Mouse (Mus musculus): ENCODE data around the gene Dbndd1. TPM values are rescaled to one million over a fixed set of nuclear protein-coding genes. Genes with fewer than 3 reads are reported as not detected.

Gene Dbndd1
- polyA plus RNA-seq, 1 experiment from 2014 or later = 4.0 TPM

GRCm38 (mm10) chr8:123518172-123518571, 2.9 kb upstream of the Dbndd1 start:
- H3K4me3 ChIP-seq (ENCODE audit: low read depth, low read length) = peak overlapping the region; percentile 86
- H3K4me1 ChIP-seq (ENCODE audit: control insufficient read depth, insufficient read depth, low read length) = peaks cover 7% of the 10 kb centered on the region
- peaks cover 11% of the 10 kb centered on the region; the same call in 1 of the 2 replicates for H3K36me3 ChIP-seq (ENCODE audit: control insufficient read depth, insufficient read depth, low read length)
- H3K9ac ChIP-seq (replicated peaks; ENCODE audit: low read depth, low read length) = no peak overlapping the region
- H3K27ac ChIP-seq (ENCODE audit: low read length) = no peak overlapping the region
- 34% methylated on average over 10 of the region's 10 CpGs for WGBS
- no peak for ATAC-seq (ENCODE audit: insufficient number of reproducible peaks, insufficient read depth, low FRiP score, low read depth)
- peak overlapping the region; percentile 34 for H3K4me2 ChIP-seq (replicated peaks; ENCODE audit: low read depth, low read length)
- peaks cover 12% of the 10 kb centered on the region; the same call in 1 of the 2 replicates for H3K27me3 ChIP-seq (ENCODE audit: control insufficient read depth, insufficient read depth, low read length)
- no peaks in the 10 kb centered on the region for H3K9me3 ChIP-seq (ENCODE audit: control insufficient read depth, low read depth, low read length)

GRCm38 (mm10) chr8:123516596-123516995, 1.3 kb upstream of the Dbndd1 start:
- H3K36me3 ChIP-seq (ENCODE audit: control insufficient read depth, insufficient read depth, low read length) = peaks cover 3% of the 10 kb centered on the region; the same call in 1 of the 2 replicates
- peaks cover 7% of the 10 kb centered on the region for H3K4me1 ChIP-seq (ENCODE audit: control insufficient read depth, insufficient read depth, low read length)
- H3K4me2 ChIP-seq (replicated peaks; ENCODE audit: low read depth, low read length) = no peak overlapping the region
- H3K9ac ChIP-seq (replicated peaks; ENCODE audit: low read depth, low read length) = no peak overlapping the region
- no peak for ATAC-seq (ENCODE audit: insufficient number of reproducible peaks, insufficient read depth, low FRiP score, low read depth)
- WGBS = 37% methylated on average over 2 of the region's 2 CpGs
- H3K9me3 ChIP-seq (ENCODE audit: control insufficient read depth, low read depth, low read length) = no peaks in the 10 kb centered on the region
- H3K4me3 ChIP-seq (ENCODE audit: low read depth, low read length) = no peak overlapping the region
- peaks cover 12% of the 10 kb centered on the region; the same call in 1 of the 2 replicates for H3K27me3 ChIP-seq (ENCODE audit: control insufficient read depth, insufficient read depth, low read length)
- no peak overlapping the region for H3K27ac ChIP-seq (ENCODE audit: low read length)

GRCm38 (mm10) chr8:123515540-123515897, 256 bp upstream of the Dbndd1 start:
- H3K4me1 ChIP-seq (ENCODE audit: control insufficient read depth, insufficient read depth, low read length) = peaks cover 7% of the 10 kb centered on the region
- H3K9ac ChIP-seq (replicated peaks; ENCODE audit: low read depth, low read length) = no peak overlapping the region
- no peak overlapping the region for H3K27ac ChIP-seq (ENCODE audit: low read length)
- H3K36me3 ChIP-seq (ENCODE audit: control insufficient read depth, insufficient read depth, low read length) = no peaks in the 10 kb centered on the region; the same call in 1 of the 2 replicates
- H3K4me2 ChIP-seq (replicated peaks; ENCODE audit: low read depth, low read length) = peak overlapping the region; percentile 99
- no peaks in the 10 kb centered on the region for H3K9me3 ChIP-seq (ENCODE audit: control insufficient read depth, low read depth, low read length)
- WGBS = under 1% methylated on average over 11 of the region's 11 CpGs
- peaks cover 12% of the 10 kb centered on the region; the same call in 1 of the 2 replicates for H3K27me3 ChIP-seq (ENCODE audit: control insufficient read depth, insufficient read depth, low read length)
- ATAC-seq (ENCODE audit: insufficient number of reproducible peaks, insufficient read depth, low FRiP score, low read depth) = no peak
- peak overlapping the region; percentile 63; the same call in 1 of the 2 replicates for H3K4me3 ChIP-seq (ENCODE audit: low read depth, low read length)

GRCm38 (mm10) chr8:123514136-123514535, 1.1 kb downstream of the Dbndd1 start:
- peaks cover 6% of the 10 kb centered on the region for H3K36me3 ChIP-seq (ENCODE audit: control insufficient read depth, insufficient read depth, low read length)
- no peaks in the 10 kb centered on the region for H3K9me3 ChIP-seq (ENCODE audit: control insufficient read depth, low read depth, low read length)
- peak overlapping the region; percentile 99 for H3K4me2 ChIP-seq (replicated peaks; ENCODE audit: low read depth, low read length)
- peaks cover 12% of the 10 kb centered on the region; the same call in 1 of the 2 replicates for H3K27me3 ChIP-seq (ENCODE audit: control insufficient read depth, insufficient read depth, low read length)
- H3K9ac ChIP-seq (replicated peaks; ENCODE audit: low read depth, low read length) = peak overlapping the region; percentile 36; the same call in 1 of the 2 replicates
- no peak for ATAC-seq (ENCODE audit: insufficient number of reproducible peaks, insufficient read depth, low FRiP score, low read depth)
- H3K4me1 ChIP-seq (ENCODE audit: control insufficient read depth, insufficient read depth, low read length) = peaks cover 1% of the 10 kb centered on the region
- H3K27ac ChIP-seq (ENCODE audit: low read length) = no peak overlapping the region
- 3% methylated on average over 9 of the region's 9 CpGs for WGBS
- H3K4me3 ChIP-seq (ENCODE audit: low read depth, low read length) = peak overlapping the region; percentile 63

GRCm38 (mm10) chr8:123510819-123511218, 4.4 kb downstream of the Dbndd1 start:
- no peak overlapping the region for H3K9ac ChIP-seq (replicated peaks; ENCODE audit: low read depth, low read length)
- no peaks in the 10 kb centered on the region for H3K9me3 ChIP-seq (ENCODE audit: control insufficient read depth, low read depth, low read length)
- 75% methylated on average over 5 of the region's 5 CpGs for WGBS
- peaks cover 12% of the 10 kb centered on the region; the same call in 1 of the 2 replicates for H3K27me3 ChIP-seq (ENCODE audit: control insufficient read depth, insufficient read depth, low read length)
- no peak for ATAC-seq (ENCODE audit: insufficient number of reproducible peaks, insufficient read depth, low FRiP score, low read depth)
- no peak overlapping the region for H3K4me3 ChIP-seq (ENCODE audit: low read depth, low read length)
- no peak overlapping the region for H3K4me2 ChIP-seq (replicated peaks; ENCODE audit: low read depth, low read length)
- no peak overlapping the region for H3K27ac ChIP-seq (ENCODE audit: low read length)
- H3K4me1 ChIP-seq (ENCODE audit: control insufficient read depth, insufficient read depth, low read length) = no peaks in the 10 kb centered on the region; the same call in 1 of the 2 replicates
- peaks cover 12% of the 10 kb centered on the region for H3K36me3 ChIP-seq (ENCODE audit: control insufficient read depth, insufficient read depth, low read length)

- Histone ChIP-seq H3K36me3 (ENCODE audit: control insufficient read depth, insufficient read depth, low read length) (peaks cover 35% of the 10 kb centered on the region), H3K9me3 (ENCODE audit: control insufficient read depth, low read depth, low read length) (peaks cover 4% of the 10 kb centered on the region; the same call in 1 of the 2 replicates), H3K27ac (ENCODE audit: low read length) (no peak overlapping the region), H3K9ac (replicated peaks; ENCODE audit: low read depth, low read length) (no peak overlapping the region), H3K4me3 (ENCODE audit: low read depth, low read length) (no peak overlapping the region), H3K4me2 (replicated peaks; ENCODE audit: low read depth, low read length) (no peak overlapping the region), H3K27me3 (ENCODE audit: control insufficient read depth, insufficient read depth, low read length) (no peaks in the 10 kb centered on the region), H3K4me1 (ENCODE audit: control insufficient read depth, insufficient read depth, low read length) (no peaks in the 10 kb centered on the region)
- no peak for ATAC-seq (ENCODE audit: insufficient number of reproducible peaks, insufficient read depth, low FRiP score, low read depth)
- 94% methylated on average over 5 of the region's 5 CpGs for WGBS
These were observed 8.1 kb downstream of the Dbndd1 start for GRCm38 (mm10) chr8:123507153-123507552.

GRCm38 (mm10) chr8:123505695-123506094, 9.6 kb downstream of the Dbndd1 start:
- H3K4me1 ChIP-seq (ENCODE audit: control insufficient read depth, insufficient read depth, low read length) = no peaks in the 10 kb centered on the region
- peaks cover 4% of the 10 kb centered on the region; the same call in 1 of the 2 replicates for H3K9me3 ChIP-seq (ENCODE audit: control insufficient read depth, low read depth, low read length)
- H3K4me3 ChIP-seq (ENCODE audit: low read depth, low read length) = no peak overlapping the region
- no peak overlapping the region for H3K4me2 ChIP-seq (replicated peaks; ENCODE audit: low read depth, low read length)
- H3K27ac ChIP-seq (ENCODE audit: low read length) = no peak overlapping the region
- 80% methylated on average over 9 of the region's 9 CpGs for WGBS
- H3K27me3 ChIP-seq (ENCODE audit: control insufficient read depth, insufficient read depth, low read length) = no peaks in the 10 kb centered on the region
- H3K36me3 ChIP-seq (ENCODE audit: control insufficient read depth, insufficient read depth, low read length) = peaks cover 49% of the 10 kb centered on the region
- no peak overlapping the region for H3K9ac ChIP-seq (replicated peaks; ENCODE audit: low read depth, low read length)
- no peak for ATAC-seq (ENCODE audit: insufficient number of reproducible peaks, insufficient read depth, low FRiP score, low read depth)

- no peaks in the 10 kb centered on the region for H3K27me3 ChIP-seq (ENCODE audit: control insufficient read depth, insufficient read depth, low read length)
- H3K27ac ChIP-seq (ENCODE audit: low read length) = no peak overlapping the region
- no peaks in the 10 kb centered on the region for H3K4me1 ChIP-seq (ENCODE audit: control insufficient read depth, insufficient read depth, low read length)
- no peak overlapping the region for H3K4me3 ChIP-seq (ENCODE audit: low read depth, low read length)
- H3K9me3 ChIP-seq (ENCODE audit: control insufficient read depth, low read depth, low read length) = peaks cover 4% of the 10 kb centered on the region; the same call in 1 of the 2 replicates
- no peak overlapping the region for H3K9ac ChIP-seq (replicated peaks; ENCODE audit: low read depth, low read length)
- ATAC-seq (ENCODE audit: insufficient number of reproducible peaks, insufficient read depth, low FRiP score, low read depth) = no peak
- H3K4me2 ChIP-seq (replicated peaks; ENCODE audit: low read depth, low read length) = no peak overlapping the region
- WGBS = 80% methylated on average over 4 of the region's 4 CpGs
- peaks cover 53% of the 10 kb centered on the region for H3K36me3 ChIP-seq (ENCODE audit: control insufficient read depth, insufficient read depth, low read length)
These were observed 10.0 kb downstream of the Dbndd1 start for GRCm38 (mm10) chr8:123505267-123505666.
